Mouse (Mus musculus) cerebellum, adult 2 months (tissue): ENCODE measurements around the gene Xrcc1.

Experiments used
- CTCF ChIP-seq: fragments of 200-500 bp; IDR thresholded peaks from 2 replicates; pipeline ENCODE4 v1.5.1; 2011; ENCODE audit warnings: low read depth, mild to moderate bottlenecking, control low read depth, low read length, moderate library complexity, borderline replicate concordance; ENCODE audit not compliant: insufficient read depth
- POLR2A ChIP-seq: fragments of 200-500 bp; IDR thresholded peaks from 2 replicates; pipeline ENCODE4 v1.6.1; 2011; ENCODE audit warnings: low read length, control low read depth, borderline replicate concordance; ENCODE audit not compliant: insufficient read depth

GRCm38 (mm10) chr7:24544506-24544905 lies 1.6 kb upstream of the Xrcc1 start:
- TF ChIP-seq CTCF (no peak), POLR2A (no peak)
